Mouse (Mus musculus) left cerebral cortex, postnatal 4 days (tissue): ENCODE data around the gene Clcc1. TPM values are rescaled to one million over a fixed set of nuclear protein-coding genes. Genes with fewer than 3 reads are reported as not detected.
A peak's percentile ranks its signal among the peaks of the same experiment; 100 is the strongest.
"Not testable (repeated sequence)": the region's sequence is repeated elsewhere in the genome, so short reads cannot be mapped to it uniquely, and the experiment has no call there.

ENCODE experiments used
- DNase-seq: peaks from one replicate; pipeline ENCODE4 v3.0.0-alpha.2; 2022
- intact Hi-C: fragments of 180-260 bp; cut with DNase I; formaldehyde crosslinking; loops from one replicate; pipeline ENCODE4 v1.15.1; 2025
- total RNA-seq, 2 experiments: library from RNA; stranded (reverse); gene quantifications; 2 replicates each; pipeline ENCODE4 v1.2.3; 2021

The Clcc1 gene
- 10 to 100 TPM; 21.6 to 22.5 TPM for total RNA-seq

GRCm38 (mm10) chr3:108653710-108654379, at the start of gene Clcc1:
Gene Clcc1, plus strand, starts transcription at chr3:108653913.
- intact Hi-C loops = no loop called here
- DNase-seq = peak; percentile 95

GRCm38 (mm10) chr3:108608906-108609305, 44.8 kb upstream of the Clcc1 start:
- no peak for DNase-seq
- intact Hi-C loops = no loop called here

GRCm38 (mm10) chr3:108634761-108635160, 19.0 kb upstream of the Clcc1 start:
- DNase-seq = no peak
- intact Hi-C loops = loop anchor here (5.0 kb wide), 1 partner anchor 32 kb away; no protein-coding TSS in a partner anchor

GRCm38 (mm10) chr3:108639412-108639811, 14.3 kb upstream of the Clcc1 start:
- DNase-seq = no peak
- intact Hi-C loops = loop anchor here (5.0 kb wide), 1 partner anchor 37 kb away; no protein-coding TSS in a partner anchor

GRCm38 (mm10) chr3:108640998-108641397, 12.7 kb upstream of the Clcc1 start:
- intact Hi-C loops = no loop called here
- DNase-seq = no peak

GRCm38 (mm10) chr3:108644856-108645255, 8.9 kb upstream of the Clcc1 start:
- DNase-seq = no peak
- intact Hi-C loops = no loop called here

GRCm38 (mm10) chr3:108646036-108646435, 7.7 kb upstream of the Clcc1 start:
- intact Hi-C loops = no loop called here

GRCm38 (mm10) chr3:108647681-108648080, 6.0 kb upstream of the Clcc1 start:
- DNase-seq, intact Hi-C loops: not testable (repeated sequence)

More at GRCm38 (mm10) chr3:108646036-108646435, 7.7 kb upstream of the Clcc1 start:
- DNase-seq = peak; percentile 38

- no peak for DNase-seq
- intact Hi-C loops = no loop called here
Observed at GRCm38 (mm10) chr3:108652866-108653642, 659 bp upstream of the Clcc1 start.

GRCm38 (mm10) chr3:108654566-108654965, 853 bp downstream of the Clcc1 start:
- intact Hi-C loops = no loop called here
- DNase-seq = no peak

- intact Hi-C loops = no loop called here
- DNase-seq = no peak
Observed at GRCm38 (mm10) chr3:108655486-108655885, 1.8 kb downstream of the Clcc1 start.

GRCm38 (mm10) chr3:108658612-108659011, 4.9 kb downstream of the Clcc1 start:
- no peak for DNase-seq
- intact Hi-C loops = no loop called here

GRCm38 (mm10) chr3:108660941-108661340, 7.2 kb downstream of the Clcc1 start:
- intact Hi-C loops = no loop called here
- DNase-seq = no peak

GRCm38 (mm10) chr3:108676616-108677015, 22.9 kb downstream of the Clcc1 start:
- peak; percentile 53 for DNase-seq
- intact Hi-C loops = loop anchor here (5.0 kb wide), 1 partner anchor 859 kb away; no protein-coding TSS in a partner anchor

GRCm38 (mm10) chr3:108681004-108681403, 27.3 kb downstream of the Clcc1 start:
- DNase-seq = no peak
- intact Hi-C loops = no loop called here

GRCm38 (mm10) chr3:108683597-108683996, 29.9 kb downstream of the Clcc1 start:
- intact Hi-C loops, DNase-seq: not testable (repeated sequence)

GRCm38 (mm10) chr3:108685701-108686100, 32.0 kb downstream of the Clcc1 start:
- intact Hi-C loops = no loop called here
- no peak for DNase-seq

GRCm38 (mm10) chr3:108689015-108689441, 35.3 kb downstream of the Clcc1 start:
- intact Hi-C loops = no loop called here
- DNase-seq = peak; percentile 15

- intact Hi-C loops = no loop called here
- DNase-seq = no peak
Observed at GRCm38 (mm10) chr3:108689446-108689845, 35.7 kb downstream of the Clcc1 start.

- intact Hi-C loops = no loop called here
- no peak for DNase-seq
Observed at GRCm38 (mm10) chr3:108689979-108690378, 36.3 kb downstream of the Clcc1 start.

- no peak for DNase-seq
- intact Hi-C loops = no loop called here
Observed at GRCm38 (mm10) chr3:108694321-108694720, 40.6 kb downstream of the Clcc1 start.

GRCm38 (mm10) chr3:108698662-108699061, 44.9 kb downstream of the Clcc1 start:
- no peak for DNase-seq
- intact Hi-C loops = no loop called here
